In genomic region chr1:168410054-168410453, GRCm38 (mm10) we compare ENCODE assay signal across 11 mouse cellular contexts. TPM values are rescaled to one million over a fixed set of nuclear protein-coding genes. Genes with fewer than 3 reads are reported as not detected.
DNase-seq lines count a peak whose midpoint lies in the region; ATAC-seq and TF ChIP-seq lines count a peak whose summit lies in the region.
"Had no signal": no experiment of that assay in that cellular context is flagged by ENCODE, and none has a peak within 500 bp of the region (broad histone marks: within the 10 kb centered on the region; RNA-seq: fewer than 3 reads in every experiment).

No protein-coding gene starts in this region.

- H3K4me3 ChIP-seq in hindbrain, embryonic 12.5 days = no peak overlapping the region
- no peak overlapping the region for H3K4me3 ChIP-seq in hindbrain, embryonic 13.5 days
- H3K4me3 ChIP-seq in midbrain, embryonic 11.5 days (ENCODE audit: low read depth, low read length) = no peak overlapping the region
- H3K4me3 ChIP-seq in midbrain, postnatal 0 days (ENCODE audit: low read depth, low read length) = no peak overlapping the region
- H3K4me3 ChIP-seq in limb, embryonic 15.5 days = no peak overlapping the region
- H3K4me3 ChIP-seq: hindbrain, embryonic 15.5 days had no signal

- TF ChIP-seq CTCF in midbrain, postnatal 0 days (IDR thresholded peaks at IDR 0.05) = no peak

- H3K9me3 ChIP-seq in hindbrain, embryonic 12.5 days (replicated peaks) = no peaks in the 10 kb centered on the region
- no peaks in the 10 kb centered on the region for H3K9me3 ChIP-seq in hindbrain, embryonic 13.5 days
- no peaks in the 10 kb centered on the region for H3K9me3 ChIP-seq in midbrain, embryonic 11.5 days (ENCODE audit: control insufficient read depth, low read length)
- H3K9me3 ChIP-seq in midbrain, postnatal 0 days (ENCODE audit: low read length) = no peaks in the 10 kb centered on the region
- no peaks in the 10 kb centered on the region for H3K9me3 ChIP-seq in limb, embryonic 15.5 days
- H3K9me3 ChIP-seq: hindbrain, embryonic 15.5 days had no signal

- 6% methylated on average over 1 of the region's 1 CpGs for WGBS in hindbrain, embryonic 12.5 days
- WGBS in hindbrain, embryonic 13.5 days = 16% methylated on average over 1 of the region's 1 CpGs
- 13% methylated on average over 1 of the region's 1 CpGs for WGBS in midbrain, embryonic 11.5 days
- WGBS in midbrain, postnatal 0 days = 11% methylated on average over 1 of the region's 1 CpGs
- WGBS in limb, embryonic 15.5 days = 21% methylated on average over 1 of the region's 1 CpGs

- DNase-seq in adrenal gland, postnatal 14 days = peak; percentile 54
- no peak for DNase-seq in adrenal gland, postnatal 25 days
- no peak for DNase-seq in midbrain, embryonic 11.5 days (ENCODE audit: low spot score, missing footprints)
- no peak for DNase-seq in midbrain, postnatal 0 days (ENCODE audit: low spot score)
- DNase-seq in layer of hippocampus, postnatal 10 days (ENCODE audit: low spot score in 2 of 2) = no peak
- DNase-seq: thymus, adult 2 months had no signal

- H3K9ac ChIP-seq in hindbrain, embryonic 12.5 days = no peak overlapping the region
- no peak overlapping the region for H3K9ac ChIP-seq in hindbrain, embryonic 13.5 days
- no peak overlapping the region for H3K9ac ChIP-seq in midbrain, embryonic 11.5 days (ENCODE audit: low read length)
- H3K9ac ChIP-seq in midbrain, postnatal 0 days (replicated peaks; ENCODE audit: low read length, poor library complexity, severe bottlenecking) = no peak overlapping the region
- H3K9ac ChIP-seq in limb, embryonic 15.5 days = no peak overlapping the region
- H3K9ac ChIP-seq: hindbrain, embryonic 15.5 days had no signal

- no peaks in the 10 kb centered on the region for H3K27me3 ChIP-seq in hindbrain, embryonic 12.5 days
- no peaks in the 10 kb centered on the region for H3K27me3 ChIP-seq in hindbrain, embryonic 13.5 days
- no peaks in the 10 kb centered on the region for H3K27me3 ChIP-seq in midbrain, embryonic 11.5 days (ENCODE audit: control insufficient read depth, insufficient read depth, low read length)
- H3K27me3 ChIP-seq in midbrain, postnatal 0 days (ENCODE audit: insufficient read depth, low read length) = no peaks in the 10 kb centered on the region
- H3K27me3 ChIP-seq in limb, embryonic 15.5 days = no peaks in the 10 kb centered on the region
- H3K27me3 ChIP-seq: hindbrain, embryonic 15.5 days had no signal

- 0 out of 2 replicates have a peak, but pooled peaks have one; percentile 23 for ATAC-seq in hindbrain, embryonic 12.5 days (ENCODE audit: low FRiP score)
- no peak for ATAC-seq in hindbrain, embryonic 13.5 days (ENCODE audit: low FRiP score)
- peak; percentile 23; the same call in 1 of the 2 replicates for ATAC-seq in midbrain, embryonic 11.5 days (ENCODE audit: low FRiP score)
- ATAC-seq in midbrain, postnatal 0 days (ENCODE audit: low FRiP score) = no peak
- ATAC-seq in limb, embryonic 15.5 days (ENCODE audit: insufficient number of reproducible peaks, low FRiP score, low TSS enrichment, low read depth) = 0 out of 2 replicates have a peak, but pooled peaks have one; percentile 24
- ATAC-seq: activated CD4-positive, CD25-positive, alpha-beta regulatory T cell, adult 4 months had no signal

- H3K27ac ChIP-seq in hindbrain, embryonic 12.5 days = no peak overlapping the region
- no peak overlapping the region for H3K27ac ChIP-seq in hindbrain, embryonic 13.5 days
- H3K27ac ChIP-seq in midbrain, embryonic 11.5 days (ENCODE audit: low read depth, low read length) = no peak overlapping the region
- H3K27ac ChIP-seq in midbrain, postnatal 0 days (ENCODE audit: low read depth, low read length) = no peak overlapping the region
- H3K27ac ChIP-seq in limb, embryonic 15.5 days = no peak overlapping the region
- H3K27ac ChIP-seq: hindbrain, embryonic 15.5 days had no signal

- H3K4me2 ChIP-seq in hindbrain, embryonic 12.5 days (replicated peaks) = peak overlapping the region; percentile 3; the same call in 1 of the 2 replicates
- H3K4me2 ChIP-seq in hindbrain, embryonic 13.5 days = no peak overlapping the region
- no peak overlapping the region for H3K4me2 ChIP-seq in midbrain, embryonic 11.5 days
- no peak overlapping the region for H3K4me2 ChIP-seq in midbrain, postnatal 0 days (ENCODE audit: low read depth, low read length, poor library complexity, severe bottlenecking)
- H3K4me2 ChIP-seq in limb, embryonic 15.5 days = no peak overlapping the region
- H3K4me2 ChIP-seq: hindbrain, embryonic 15.5 days had no signal

- H3K36me3 ChIP-seq in hindbrain, embryonic 12.5 days = peaks cover 21% of the 10 kb centered on the region
- peaks cover 7% of the 10 kb centered on the region; the same call in 1 of the 2 replicates for H3K36me3 ChIP-seq in hindbrain, embryonic 13.5 days
- H3K36me3 ChIP-seq in midbrain, embryonic 11.5 days (ENCODE audit: control insufficient read depth, insufficient read depth, low read length) = no peaks in the 10 kb centered on the region
- H3K36me3 ChIP-seq in midbrain, postnatal 0 days (ENCODE audit: insufficient read depth, low read length) = no peaks in the 10 kb centered on the region
- H3K36me3 ChIP-seq in limb, embryonic 15.5 days = 0 out of 2 replicates have a peak, but pooled peaks cover 9% of the 10 kb centered on the region
- H3K36me3 ChIP-seq: hindbrain, embryonic 15.5 days had no signal

- peaks cover 60% of the 10 kb centered on the region for H3K4me1 ChIP-seq in hindbrain, embryonic 12.5 days
- peaks cover 52% of the 10 kb centered on the region for H3K4me1 ChIP-seq in hindbrain, embryonic 13.5 days (replicated peaks)
- peaks cover 30% of the 10 kb centered on the region for H3K4me1 ChIP-seq in midbrain, embryonic 11.5 days (ENCODE audit: control insufficient read depth, insufficient read depth, low read length)
- no peaks in the 10 kb centered on the region for H3K4me1 ChIP-seq in midbrain, postnatal 0 days (ENCODE audit: insufficient read depth, low read length)
- H3K4me1 ChIP-seq in limb, embryonic 15.5 days = peaks cover 15% of the 10 kb centered on the region; the same call in 1 of the 2 replicates

RNA-seq across cellular contexts. Expression of gene Pbx1, which starts 22.0 kb away (rescaled TPM):
- total RNA-seq in adrenal gland, postnatal 14 days (2021) = 163 and 168 TPM in 2 replicates
- total RNA-seq in adrenal gland, postnatal 25 days (2021) = 194 and 198 TPM in 2 replicates
- 56.3 and 59.8 TPM in 2 replicates for polyA plus RNA-seq in hindbrain, embryonic 12.5 days (2016; fragmentation: Nextera tagmentation; extraction: Ambion mirVana)
- polyA plus RNA-seq in hindbrain, embryonic 13.5 days (2015; fragmentation: Nextera tagmentation; extraction: Ambion mirVana) = 53.6 and 54.9 TPM in 2 replicates
- 49.3 and 57.3 TPM in 2 replicates for polyA plus RNA-seq in midbrain, embryonic 11.5 days (2014; fragmentation: Nextera tagmentation; extraction: Ambion mirVana)
- total RNA-seq in midbrain, postnatal 0 days (2014; rRNA removed) = 83.4 and 104 TPM in 2 replicates
- 50.6 and 57.6 TPM in 2 replicates for polyA plus RNA-seq in midbrain, postnatal 0 days (2015; fragmentation: Nextera tagmentation; extraction: Ambion mirVana)
- polyA plus RNA-seq in limb, embryonic 15.5 days (2015; fragmentation: Nextera tagmentation; extraction: Ambion mirVana) = 18.6 and 25.5 TPM in 2 replicates
- total RNA-seq in layer of hippocampus, postnatal 10 days (2021) = 100 to 1,000 TPM; 126 to 143 TPM

Comparison
In these comparisons a context has a peak if more than half of its experiments do, and no peak if none do; other contexts are left out.
1. ATAC-seq: peak in hindbrain, embryonic 12.5 days (single experiment), midbrain, embryonic 11.5 days (single experiment) and limb, embryonic 15.5 days (single experiment); none in hindbrain, embryonic 13.5 days (single experiment) and midbrain, postnatal 0 days (single experiment).